Mouse (Mus musculus): ENCODE data around the gene Olig3.

GRCm38 (mm10) chr10:19354146-19354545 lies 2.2 kb upstream of the Olig3 start:
- TF ChIP-seq GATA1 (IDR thresholded peaks at IDR 0.05; ENCODE audit: low read length) (no peak), TAL1 (IDR thresholded peaks at IDR 0.05; ENCODE audit: low read length) (no peak)

All from erythroblast, embryonic 14.5 days (primary cell).